Mouse (Mus musculus) CH12.LX (cell line): Measurements from ENCODE around the gene Fryl. TPM values are rescaled to one million over a fixed set of nuclear protein-coding genes. Genes with fewer than 3 reads are reported as not detected.

Source experiments
- DNase-seq: peaks from one replicate; pipeline ENCODE4 v3.0.0-alpha.2; 2013; ENCODE audit errors: extremely low read depth
- H3K27ac ChIP-seq: 2 replicates; pipeline ENCODE4 v1.5.1; 2012; ENCODE audit warnings: low read depth, mild to moderate bottlenecking, control low read depth, moderate library complexity; ENCODE audit not compliant: insufficient read depth
- H3K27me3 ChIP-seq: replicated peaks from 2 replicates; pipeline ENCODE3; 2012; ENCODE audit warnings: inconsistent platforms
- H3K36me3 ChIP-seq, 2 experiments: replicated peaks in 1 of 2; 2 replicates each; pipeline versions ENCODE3 to v1.6.1; 2012; ENCODE audit warnings: inconsistent platforms in 1 of 2, low read length in 1 of 2, mild to moderate bottlenecking in 1 of 2, mixed read lengths in 1 of 2, moderate library complexity in 1 of 2; ENCODE audit not compliant: control insufficient read depth in 1 of 2, insufficient read depth in 1 of 2
- H3K4me1 ChIP-seq, 2 experiments: 2 replicates each; pipeline ENCODE4 v1.6.1; 2012; ENCODE audit warnings: inconsistent platforms in 1 of 2, moderate library complexity in 1 of 2; ENCODE audit not compliant: insufficient read depth in 2 of 2, control insufficient read depth in 1 of 2
- H3K4me2 ChIP-seq: 2 replicates; pipeline ENCODE4 v1.6.1; 2012; ENCODE audit warnings: low read depth, mild to moderate bottlenecking, control low read depth; ENCODE audit not compliant: poor library complexity, insufficient read depth, severe bottlenecking
- H3K4me3 ChIP-seq, 3 experiments: fragments of 150-350 bp in 1 of 3; sonication (generic) in 1 of 3; replicated peaks in 1 of 3; 2 replicates each; pipeline versions ENCODE3 to v1.5.1; 2011 to 2012; ENCODE audit warnings: low read depth in 2 of 3, low read length in 2 of 3, mild to moderate bottlenecking in 2 of 3, moderate library complexity in 2 of 3, control low read depth in 1 of 3, improper control_type of control experiment in 1 of 3, inconsistent platforms in 1 of 3, mixed read lengths in 1 of 3; ENCODE audit not compliant: poor library complexity in 1 of 3
- H3K79me2 ChIP-seq: replicated peaks from 2 replicates; pipeline ENCODE4 v1.6.1; 2012; ENCODE audit warnings: mild to moderate bottlenecking, moderate library complexity; ENCODE audit not compliant: control insufficient read depth, poor library complexity, insufficient read depth, severe bottlenecking; ENCODE audit errors: extremely low read depth
- H3K9ac ChIP-seq: 2 replicates; pipeline ENCODE4 v1.6.1; 2012; ENCODE audit warnings: low read depth, mild to moderate bottlenecking, control low read depth, moderate library complexity; ENCODE audit not compliant: insufficient read depth
- H3K9me3 ChIP-seq: replicated peaks from 2 replicates; pipeline ENCODE3; 2012; ENCODE audit warnings: low read length, inconsistent platforms, mixed read lengths
- CHD1 ChIP-seq: IDR thresholded peaks from 2 replicates; pipeline ENCODE4 v1.6.1; 2012; ENCODE audit warnings: low read depth, low read length, improper control_type of control experiment, inconsistent platforms
- CHD2 ChIP-seq: IDR thresholded peaks from 2 replicates; pipeline ENCODE4 v1.6.1; 2011; ENCODE audit warnings: low read length, improper control_type of control experiment
- CTCF ChIP-seq, 2 experiments: IDR thresholded peaks in 1 of 2; conservative IDR thresholded peaks in 1 of 2; 2 replicates each; pipeline ENCODE4 v1.5.1; 2011 to 2012; ENCODE audit warnings: low read depth in 2 of 2, low read length in 2 of 2, improper control_type of control experiment in 1 of 2, inconsistent platforms in 1 of 2, mild to moderate bottlenecking in 1 of 2, moderate library complexity in 1 of 2
- E2F4 ChIP-seq: IDR thresholded peaks from 2 replicates; pipeline ENCODE4 v1.6.1; 2011; ENCODE audit warnings: low read depth, low read length, improper control_type of control experiment; ENCODE audit not compliant: insufficient replicate concordance
- GABPA ChIP-seq: IDR thresholded peaks from 2 replicates; pipeline ENCODE4 v1.6.1; 2012; ENCODE audit warnings: low read depth, low read length, improper control_type of control experiment, inconsistent platforms; ENCODE audit not compliant: insufficient replicate concordance
- JUN ChIP-seq: IDR thresholded peaks from 2 replicates; pipeline ENCODE4 v1.6.1; 2011; ENCODE audit warnings: low read depth, mild to moderate bottlenecking, low read length, improper control_type of control experiment, moderate library complexity; ENCODE audit not compliant: insufficient read depth
- MAZ ChIP-seq: IDR thresholded peaks from 2 replicates; pipeline ENCODE4 v1.6.1; 2012; ENCODE audit warnings: low read depth, mild to moderate bottlenecking, inconsistent platforms, low read length, improper control_type of control experiment, moderate library complexity
- NELFE ChIP-seq: IDR thresholded peaks from 2 replicates; pipeline ENCODE4 v1.6.1; 2011; ENCODE audit warnings: low read depth, low read length, improper control_type of control experiment
- RAD21 ChIP-seq: IDR thresholded peaks from 2 replicates; pipeline ENCODE4 v1.6.1; 2011; ENCODE audit warnings: low read depth, mild to moderate bottlenecking, low read length, improper control_type of control experiment, moderate library complexity
- RCOR1 ChIP-seq: conservative IDR thresholded peaks from 2 replicates; pipeline ENCODE4 v1.6.1; 2012; ENCODE audit warnings: low read depth, mild to moderate bottlenecking, inconsistent platforms, low read length, improper control_type of control experiment
- SMC3 ChIP-seq: IDR thresholded peaks from 2 replicates; pipeline ENCODE4 v1.6.1; 2011; ENCODE audit warnings: low read depth, low read length, improper control_type of control experiment
- USF1 ChIP-seq: IDR thresholded peaks from 2 replicates; pipeline ENCODE4 v1.6.1; 2014; ENCODE audit warnings: low read depth, mild to moderate bottlenecking, inconsistent platforms, low read length, improper control_type of control experiment
- ZC3H11A ChIP-seq: IDR thresholded peaks from 2 replicates; pipeline ENCODE4 v1.6.1; 2012; ENCODE audit warnings: low read depth, mild to moderate bottlenecking, inconsistent platforms, low read length, improper control_type of control experiment
- ZMIZ1 ChIP-seq: IDR thresholded peaks from 2 replicates; pipeline ENCODE4 v1.6.1; 2012; ENCODE audit warnings: low read depth, mild to moderate bottlenecking, inconsistent platforms, low read length, improper control_type of control experiment
- dilution Hi-C: fragments of 300-500 bp; cut with MboI; formaldehyde crosslinking; loops from 2 replicates; pipeline ENCODE4 v1.14.3; 2020; ENCODE audit warnings: low sequenced_read_pairs; ENCODE audit not compliant: extremely low pct_unique_long_range_greater_than_20kb, extremely low pct_ligation_motif_present
- in situ Hi-C: fragments of 300-500 bp; cut with MboI; formaldehyde crosslinking; loops from 3 replicates; pipeline ENCODE4 v1.14.3; 2019; ENCODE audit warnings: low sequenced_read_pairs, low pct_ligation_motif_present, low pct_unique_long_range_greater_than_20kb, mixed read lengths
- polyA plus RNA-seq: library from polyadenylated mRNA; unstranded; fragments of >175 nt; gene quantifications from 2 replicates; pipeline ENCODE4 v1.2.1, GENCODE M21; 2012; ENCODE audit warnings: low read depth; ENCODE audit not compliant: insufficient read length
- total RNA-seq, 2 experiments: library from RNA; depleted of rRNA; stranded (reverse); fragments of 300-350 nt in 1 of 2; fragments of >200 nt in 1 of 2; gene quantifications; 2 replicates each; pipeline ENCODE4 v1.2.3; 2012 to 2014

The Fryl gene
- total and polyA plus RNA-seq, 3 experiments: 23.2 to 38.4 (median 31.3) TPM

DNA sequence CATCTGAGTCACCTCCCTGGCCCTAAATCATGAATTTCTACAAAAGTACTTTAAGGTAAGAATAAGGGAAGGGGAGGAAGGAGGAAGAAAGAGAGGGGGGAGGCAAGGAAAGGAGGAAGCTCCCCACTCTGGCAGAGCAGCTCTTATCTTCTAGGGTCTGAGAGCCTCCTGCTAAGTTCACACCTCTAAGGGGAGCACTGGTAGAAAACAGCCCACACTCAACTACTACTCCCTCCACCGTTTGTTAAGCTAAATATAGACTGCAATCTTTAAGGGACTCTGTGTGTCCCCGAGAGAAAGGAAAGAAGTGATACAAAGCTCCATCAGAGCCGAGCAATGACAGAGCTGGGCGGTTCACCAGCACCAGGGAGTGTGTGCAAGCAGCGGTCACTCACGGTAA lies 24.6 kb downstream of the Fryl start:
- H3K4me3 ChIP-seq: no peak overlapping the region
- no peaks in the 10 kb centered on the region for H3K27me3 ChIP-seq
- TF ChIP-seq CHD1 (no peak), RCOR1 (no peak), CHD2 (no peak), JUN (no peak)
- peaks cover 0 to 35% of the 10 kb centered on the region in 2 experiments for H3K36me3 ChIP-seq
- dilution Hi-C loops: no loop called here
- in situ Hi-C loops: no loop called here
- no peak for DNase-seq
- peaks cover 2% of the 10 kb centered on the region; the same call in 1 of the 2 replicates for H3K79me2 ChIP-seq
- H3K4me1 ChIP-seq: peaks cover 0 to 55% of the 10 kb centered on the region in 2 experiments; a peak in 2 of 4 replicates
- no peak overlapping the region for H3K4me2 ChIP-seq
- no peak overlapping the region for H3K27ac ChIP-seq
- no peak overlapping the region for H3K9ac ChIP-seq
- H3K9me3 ChIP-seq: no peaks in the 10 kb centered on the region

DNA sequence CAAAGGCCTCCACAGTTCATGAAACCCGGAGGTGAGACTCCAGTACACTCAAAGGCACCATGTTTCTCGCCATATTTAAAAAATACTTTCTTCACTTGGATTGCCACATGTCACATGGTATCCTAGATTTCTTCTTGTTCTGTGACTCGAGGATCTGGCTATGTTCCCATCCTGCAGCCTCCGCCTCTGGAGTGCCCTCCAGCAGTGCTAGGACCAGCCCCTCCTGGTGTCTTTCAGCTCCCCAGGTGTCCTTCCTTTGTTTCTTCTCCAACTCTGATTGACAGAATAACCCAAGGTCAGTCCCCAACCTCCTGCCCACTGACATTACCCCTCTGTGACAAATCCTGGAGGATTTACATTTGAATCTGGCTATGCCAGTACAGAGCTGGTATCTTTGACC lies 26.2 kb downstream of the Fryl start:
- no peaks in the 10 kb centered on the region for H3K9me3 ChIP-seq
- H3K27ac ChIP-seq: no peak overlapping the region
- peaks cover 0 to 38% of the 10 kb centered on the region in 2 experiments for H3K36me3 ChIP-seq
- no peak overlapping the region for H3K4me2 ChIP-seq
- in situ Hi-C loops: no loop called here
- H3K4me1 ChIP-seq: peaks cover 0 to 57% of the 10 kb centered on the region in 2 experiments; a peak in 2 of 4 replicates
- dilution Hi-C loops: no loop called here
- no peak overlapping the region for H3K9ac ChIP-seq
- H3K27me3 ChIP-seq: no peaks in the 10 kb centered on the region
- 0 out of 2 replicates have a peak, but pooled peaks cover 2% of the 10 kb centered on the region for H3K79me2 ChIP-seq
- no peak overlapping the region for H3K4me3 ChIP-seq
- no peak for DNase-seq
- TF ChIP-seq E2F4: no peak
- no peak for TF ChIP-seq USF1
- TF ChIP-seq CHD2: no peak
- no peak for TF ChIP-seq GABPA
- no peak for TF ChIP-seq NELFE
- no peak for TF ChIP-seq ZMIZ1
- no peak for TF ChIP-seq ZC3H11A
- TF ChIP-seq CTCF (conservative IDR thresholded peaks at IDR 0.05 in 1 of 2, IDR thresholded peaks at IDR 0.05 in 1 of 2; ENCODE audit: low read depth in 2 of 2, low read length in 2 of 2): no peak
- TF ChIP-seq RAD21: no peak
- no peak for TF ChIP-seq MAZ
- no peak for TF ChIP-seq SMC3
- no peak for TF ChIP-seq CHD1
